Mouse (Mus musculus): ENCODE measurements around the gene Borcs6. TPM values are rescaled to one million over a fixed set of nuclear protein-coding genes. Genes with fewer than 3 reads are reported as not detected.

Gene Borcs6
- polyA plus RNA-seq, 1 experiment: 14.3 TPM

GRCm38 (mm10) chr11:69088856-69089615 is 29.5 kb downstream of the Borcs6 start:
- TF ChIP-seq MYOD1 (IDR thresholded peaks at IDR 0.05; ENCODE audit: control insufficient read depth, insufficient read length, low read depth): no peak
- no peak for TF ChIP-seq FOSL1 (IDR thresholded peaks at IDR 0.05; ENCODE audit: insufficient read depth, low read length, poor library complexity, severe bottlenecking)
- TF ChIP-seq USF1 (IDR thresholded peaks at IDR 0.05; ENCODE audit: low read depth): no peak
- TF ChIP-seq MAX (IDR thresholded peaks at IDR 0.05): no peak
- TF ChIP-seq CEBPB (IDR thresholded peaks at IDR 0.05; ENCODE audit: low read depth): no peak
- TF ChIP-seq MYOG (IDR thresholded peaks at IDR 0.05; ENCODE audit: control insufficient read depth, extremely low read depth, insufficient read length): no peak
- TF ChIP-seq CTCF (IDR thresholded peaks at IDR 0.05; ENCODE audit: control insufficient read depth, insufficient read depth, insufficient read length): no peak
- Histone ChIP-seq H3K4me3 (ENCODE audit: insufficient read depth, poor library complexity, severe bottlenecking) (peak overlapping the region; percentile 97), H3K79me2 (ENCODE audit: control insufficient read depth, insufficient read depth) (peaks cover 36% of the 10 kb centered on the region), H3ac (ENCODE audit: control insufficient read depth, insufficient read length, low read depth) (peak overlapping the region; percentile 95), H3K36me3 (ENCODE audit: control insufficient read depth, insufficient read depth) (peaks cover 22% of the 10 kb centered on the region), H3K27me3 (ENCODE audit: control insufficient read depth, insufficient read depth, insufficient read length) (no peaks in the 10 kb centered on the region), H3K79me3 (ENCODE audit: low read depth) (peaks cover 18% of the 10 kb centered on the region)

GRCm38 (mm10) chr11:69089616-69090290 is 30.2 kb downstream of the Borcs6 start:
- H3ac ChIP-seq (ENCODE audit: control insufficient read depth, insufficient read length, low read depth): peak overlapping the region; percentile 95
- peaks cover 22% of the 10 kb centered on the region for H3K36me3 ChIP-seq (ENCODE audit: control insufficient read depth, insufficient read depth)
- H3K27me3 ChIP-seq (ENCODE audit: control insufficient read depth, insufficient read depth, insufficient read length): no peaks in the 10 kb centered on the region
- peaks cover 18% of the 10 kb centered on the region for H3K79me3 ChIP-seq (ENCODE audit: low read depth)
- peaks cover 36% of the 10 kb centered on the region for H3K79me2 ChIP-seq (ENCODE audit: control insufficient read depth, insufficient read depth)
- H3K4me3 ChIP-seq (ENCODE audit: insufficient read depth, poor library complexity, severe bottlenecking): peak overlapping the region; percentile 97
- TF ChIP-seq FOSL1 (IDR thresholded peaks at IDR 0.05; ENCODE audit: insufficient read depth, low read length, poor library complexity, severe bottlenecking) (no peak), MYOD1 (IDR thresholded peaks at IDR 0.05; ENCODE audit: control insufficient read depth, insufficient read length, low read depth) (no peak), CEBPB (IDR thresholded peaks at IDR 0.05; ENCODE audit: low read depth) (no peak), CTCF (IDR thresholded peaks at IDR 0.05; ENCODE audit: control insufficient read depth, insufficient read depth, insufficient read length) (no peak), MYOG (IDR thresholded peaks at IDR 0.05; ENCODE audit: control insufficient read depth, extremely low read depth, insufficient read length) (no peak), USF1 (IDR thresholded peaks at IDR 0.05; ENCODE audit: low read depth) (no peak), MAX (IDR thresholded peaks at IDR 0.05) (no peak)

- H3K36me3 ChIP-seq (ENCODE audit: control insufficient read depth, insufficient read depth): peaks cover 22% of the 10 kb centered on the region
- no peak overlapping the region for H3ac ChIP-seq (ENCODE audit: control insufficient read depth, insufficient read length, low read depth)
- H3K27me3 ChIP-seq (ENCODE audit: control insufficient read depth, insufficient read depth, insufficient read length): no peaks in the 10 kb centered on the region
- H3K4me3 ChIP-seq (ENCODE audit: insufficient read depth, poor library complexity, severe bottlenecking): no peak overlapping the region
- peaks cover 36% of the 10 kb centered on the region for H3K79me2 ChIP-seq (ENCODE audit: control insufficient read depth, insufficient read depth)
- peaks cover 18% of the 10 kb centered on the region for H3K79me3 ChIP-seq (ENCODE audit: low read depth)
- TF ChIP-seq MYOG (IDR thresholded peaks at IDR 0.05; ENCODE audit: control insufficient read depth, extremely low read depth, insufficient read length) (no peak), FOSL1 (IDR thresholded peaks at IDR 0.05; ENCODE audit: insufficient read depth, low read length, poor library complexity, severe bottlenecking) (no peak), MAX (IDR thresholded peaks at IDR 0.05) (no peak), CEBPB (IDR thresholded peaks at IDR 0.05; ENCODE audit: low read depth) (no peak), USF1 (IDR thresholded peaks at IDR 0.05; ENCODE audit: low read depth) (no peak), CTCF (IDR thresholded peaks at IDR 0.05; ENCODE audit: control insufficient read depth, insufficient read depth, insufficient read length) (no peak), MYOD1 (IDR thresholded peaks at IDR 0.05; ENCODE audit: control insufficient read depth, insufficient read length, low read depth) (no peak)
Measured at GRCm38 (mm10) chr11:69090367-69090766, 30.9 kb downstream of the Borcs6 start.

- H3K4me3 ChIP-seq (ENCODE audit: insufficient read depth, poor library complexity, severe bottlenecking): no peak overlapping the region
- H3K79me2 ChIP-seq (ENCODE audit: control insufficient read depth, insufficient read depth): peaks cover 36% of the 10 kb centered on the region
- TF ChIP-seq CTCF (IDR thresholded peaks at IDR 0.05; ENCODE audit: control insufficient read depth, insufficient read depth, insufficient read length) (no peak), FOSL1 (IDR thresholded peaks at IDR 0.05; ENCODE audit: insufficient read depth, low read length, poor library complexity, severe bottlenecking) (no peak), USF1 (IDR thresholded peaks at IDR 0.05; ENCODE audit: low read depth) (no peak), MAX (IDR thresholded peaks at IDR 0.05) (no peak), MYOD1 (IDR thresholded peaks at IDR 0.05; ENCODE audit: control insufficient read depth, insufficient read length, low read depth) (no peak), CEBPB (IDR thresholded peaks at IDR 0.05; ENCODE audit: low read depth) (no peak), MYOG (IDR thresholded peaks at IDR 0.05; ENCODE audit: control insufficient read depth, extremely low read depth, insufficient read length) (no peak)
- peaks cover 18% of the 10 kb centered on the region for H3K79me3 ChIP-seq (ENCODE audit: low read depth)
- H3ac ChIP-seq (ENCODE audit: control insufficient read depth, insufficient read length, low read depth): no peak overlapping the region
- no peaks in the 10 kb centered on the region for H3K27me3 ChIP-seq (ENCODE audit: control insufficient read depth, insufficient read depth, insufficient read length)
- peaks cover 22% of the 10 kb centered on the region for H3K36me3 ChIP-seq (ENCODE audit: control insufficient read depth, insufficient read depth)
Measured at GRCm38 (mm10) chr11:69091566-69092385, 32.3 kb downstream of the Borcs6 start.

GRCm38 (mm10) chr11:69092386-69092751 is 32.9 kb downstream of the Borcs6 start:
- Histone ChIP-seq H3ac (ENCODE audit: control insufficient read depth, insufficient read length, low read depth) (no peak overlapping the region), H3K36me3 (ENCODE audit: control insufficient read depth, insufficient read depth) (peaks cover 22% of the 10 kb centered on the region), H3K79me2 (ENCODE audit: control insufficient read depth, insufficient read depth) (peaks cover 36% of the 10 kb centered on the region), H3K79me3 (ENCODE audit: low read depth) (peaks cover 18% of the 10 kb centered on the region), H3K4me3 (ENCODE audit: insufficient read depth, poor library complexity, severe bottlenecking) (no peak overlapping the region), H3K27me3 (ENCODE audit: control insufficient read depth, insufficient read depth, insufficient read length) (no peaks in the 10 kb centered on the region)
- TF ChIP-seq MAX (IDR thresholded peaks at IDR 0.05): no peak
- no peak for TF ChIP-seq CEBPB (IDR thresholded peaks at IDR 0.05; ENCODE audit: low read depth)
- TF ChIP-seq MYOD1 (IDR thresholded peaks at IDR 0.05; ENCODE audit: control insufficient read depth, insufficient read length, low read depth): no peak
- TF ChIP-seq CTCF (IDR thresholded peaks at IDR 0.05; ENCODE audit: control insufficient read depth, insufficient read depth, insufficient read length): peak; percentile 16
- TF ChIP-seq MYOG (IDR thresholded peaks at IDR 0.05; ENCODE audit: control insufficient read depth, extremely low read depth, insufficient read length): no peak
- no peak for TF ChIP-seq USF1 (IDR thresholded peaks at IDR 0.05; ENCODE audit: low read depth)
- TF ChIP-seq FOSL1 (IDR thresholded peaks at IDR 0.05; ENCODE audit: insufficient read depth, low read length, poor library complexity, severe bottlenecking): no peak
